ENCODE assay signal across 14 mouse cellular contexts in genomic region chr11:113284951-113285741, GRCm38 (mm10).
DNase-seq lines count a peak whose midpoint lies in the region; ATAC-seq lines count a peak whose summit lies in the region.
"Had no signal": no experiment of that assay in that cellular context is flagged by ENCODE, and none has a peak within 500 bp of the region (broad histone marks: within the 10 kb centered on the region; RNA-seq: fewer than 3 reads in every experiment).

No protein-coding gene starts in this region.

- no peaks in the 10 kb centered on the region for H3K36me3 ChIP-seq in neural tube, embryonic 11.5 days (ENCODE audit: control insufficient read depth, insufficient read depth, low read length)
- H3K36me3 ChIP-seq in hindbrain, embryonic 12.5 days: no peaks in the 10 kb centered on the region
- no peaks in the 10 kb centered on the region for H3K36me3 ChIP-seq in stomach, embryonic 15.5 days

- intact Hi-C loops in heart, postnatal 25 days (cut with DNase I): no loop called here

- 0 out of 2 replicates have a peak overlapping the region, but pooled peaks have one; percentile 9 for H3K4me2 ChIP-seq in neural tube, embryonic 11.5 days (ENCODE audit: low read depth)
- H3K4me2 ChIP-seq in hindbrain, embryonic 12.5 days (replicated peaks): peak overlapping the region; percentile 15; the same call in 1 of the 2 replicates
- no peak overlapping the region for H3K4me2 ChIP-seq in stomach, embryonic 15.5 days

- ATAC-seq in neural tube, embryonic 11.5 days (ENCODE audit: insufficient read depth, low FRiP score, low TSS enrichment): peak; percentile 53; the same call in 1 of the 2 replicates
- ATAC-seq in hindbrain, embryonic 12.5 days (ENCODE audit: low FRiP score): peak; percentile 64
- no peak; the same call in 1 of the 2 replicates for ATAC-seq in stomach, embryonic 15.5 days (ENCODE audit: insufficient read depth, low FRiP score, low read depth)

- 64% methylated on average over 27 of the region's 27 CpGs for WGBS in neural tube, embryonic 11.5 days
- WGBS in hindbrain, embryonic 12.5 days: 55% methylated on average over 27 of the region's 27 CpGs
- 76% methylated on average over 27 of the region's 27 CpGs for WGBS in stomach, embryonic 15.5 days

- no peak overlapping the region for H3K4me3 ChIP-seq in neural tube, embryonic 11.5 days (ENCODE audit: low read depth, low read length)
- H3K4me3 ChIP-seq in hindbrain, embryonic 12.5 days: no peak overlapping the region
- no peak overlapping the region for H3K4me3 ChIP-seq in stomach, embryonic 15.5 days (replicated peaks)
- H3K4me3 ChIP-seq: heart, adult 2 months; left cerebral cortex, adult 2 months; megakaryocyte, embryonic 14.5 days had no signal

- H3K27me3 ChIP-seq in neural tube, embryonic 11.5 days (ENCODE audit: control insufficient read depth, insufficient read depth, low read length): no peaks in the 10 kb centered on the region
- H3K27me3 ChIP-seq in hindbrain, embryonic 12.5 days: peaks cover 17% of the 10 kb centered on the region; the same call in 1 of the 2 replicates
- no peaks in the 10 kb centered on the region for H3K27me3 ChIP-seq in stomach, embryonic 15.5 days (replicated peaks)
- H3K27me3 ChIP-seq: megakaryocyte, embryonic 14.5 days had no signal

- H3K27ac ChIP-seq in neural tube, embryonic 11.5 days (ENCODE audit: low read depth, low read length): no peak overlapping the region
- no peak overlapping the region for H3K27ac ChIP-seq in hindbrain, embryonic 12.5 days
- H3K27ac ChIP-seq in stomach, embryonic 15.5 days: 0 out of 2 replicates have a peak overlapping the region, but pooled peaks have one; percentile 3
- H3K27ac ChIP-seq: heart, adult 2 months; left cerebral cortex, adult 2 months; liver, embryonic 14.5 days had no signal

- peak; percentile 40 for DNase-seq in neural tube, embryonic 11.5 days (ENCODE audit: low spot score)
- no peak for DNase-seq in neural tube, embryonic 10.5 days (ENCODE audit: extremely low spot score, low spot score)
- peak; percentile 89 for DNase-seq in ZHBTc4 (ENCODE audit: low read depth, low spot score)
- DNase-seq in heart, postnatal 25 days (ENCODE audit: low spot score): no peak
- DNase-seq in lung, postnatal 36 days: no peak
- DNase-seq: adrenal gland, postnatal 36 days; heart, adult 2 months; kidney, adult 11 months; thymus, adult 2 months had no signal

- no peak overlapping the region for H3K9ac ChIP-seq in neural tube, embryonic 11.5 days (ENCODE audit: low read length)
- no peak overlapping the region for H3K9ac ChIP-seq in hindbrain, embryonic 12.5 days
- no peak overlapping the region for H3K9ac ChIP-seq in stomach, embryonic 15.5 days
- H3K9ac ChIP-seq: liver, embryonic 14.5 days had no signal

- no peaks in the 10 kb centered on the region for H3K9me3 ChIP-seq in neural tube, embryonic 11.5 days (ENCODE audit: control insufficient read depth, low read length)
- no peaks in the 10 kb centered on the region for H3K9me3 ChIP-seq in hindbrain, embryonic 12.5 days (replicated peaks)
- H3K9me3 ChIP-seq in stomach, embryonic 15.5 days: no peaks in the 10 kb centered on the region
- H3K9me3 ChIP-seq: megakaryocyte, embryonic 14.5 days had no signal

- no peaks in the 10 kb centered on the region for H3K4me1 ChIP-seq in neural tube, embryonic 11.5 days (ENCODE audit: control insufficient read depth, insufficient read depth, low read length)
- peaks cover 27% of the 10 kb centered on the region for H3K4me1 ChIP-seq in hindbrain, embryonic 12.5 days
- H3K4me1 ChIP-seq in stomach, embryonic 15.5 days: 0 out of 2 replicates have a peak, but pooled peaks cover 4% of the 10 kb centered on the region

Comparison
In these comparisons a context has a peak if more than half of its experiments do, and no peak if none do; other contexts are left out.
1. DNase-seq: peak in neural tube, embryonic 11.5 days (single experiment) and ZHBTc4 (single experiment); none in neural tube, embryonic 10.5 days (single experiment), heart, postnatal 25 days (single experiment) and lung, postnatal 36 days (single experiment).